Mouse (Mus musculus) frontal cortex, postnatal 14 days (tissue): Measurements from ENCODE around the gene Trpm3.

Experiments
- DNase-seq, 2 experiments: peaks; one replicate each; pipeline ENCODE4 v3.0.0; 2022; ENCODE audit warnings: low spot score in 2 of 2

The Trpm3 gene

GRCm38 (mm10) chr19:22739240-22739639 lies 600.4 kb downstream of the Trpm3 start:
- DNase-seq = no peak

DNA sequence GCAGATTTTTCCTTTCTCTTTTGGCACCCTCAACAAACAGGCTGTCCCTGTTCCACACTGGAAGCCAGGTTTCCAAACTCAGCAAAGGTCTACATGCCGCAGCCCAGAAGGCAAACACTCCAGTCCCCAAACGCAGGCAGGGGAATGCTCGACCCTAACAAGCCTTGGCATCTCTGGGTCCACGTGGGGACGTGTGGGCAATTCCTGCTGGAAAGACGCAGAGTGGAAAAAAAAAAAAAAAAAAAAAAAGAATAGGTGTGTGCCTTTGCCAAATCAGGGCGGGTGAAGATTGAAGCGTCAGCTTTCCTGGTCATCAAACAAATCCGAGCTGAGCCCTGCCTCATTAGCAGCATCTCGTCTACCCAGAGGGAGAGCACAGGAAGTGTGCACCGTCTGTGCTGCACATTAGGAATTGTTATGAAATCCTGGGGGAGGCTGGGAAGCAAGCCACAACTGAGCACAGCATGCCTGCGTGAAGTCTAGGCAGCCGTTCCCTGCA lies 614.5 kb downstream of the Trpm3 start:
- DNase-seq = peak in 1 of 2 experiments; percentile 15

GRCm38 (mm10) chr19:22754071-22754470 lies 615.2 kb downstream of the Trpm3 start:
- no peak for DNase-seq

DNA sequence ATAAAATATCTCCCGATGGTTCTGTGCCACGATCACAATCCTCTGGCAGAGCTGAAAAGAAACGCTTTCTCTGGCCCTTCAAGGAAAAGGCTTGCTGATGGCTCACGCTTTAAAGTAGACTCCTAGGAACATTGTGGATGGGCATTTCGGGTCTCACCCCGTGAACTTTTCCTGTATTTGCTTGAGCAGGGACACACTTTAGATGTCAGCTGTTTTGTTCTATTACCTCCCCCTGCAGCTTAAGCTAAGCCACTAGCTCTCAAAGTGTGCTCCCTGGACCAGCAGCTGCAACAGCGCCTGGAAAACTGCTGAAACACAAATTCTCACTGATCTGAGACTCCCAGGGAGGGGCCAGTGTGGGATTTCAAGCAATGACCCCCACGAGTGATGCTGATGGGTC lies 615.7 kb downstream of the Trpm3 start:
- no peak for DNase-seq

DNA sequence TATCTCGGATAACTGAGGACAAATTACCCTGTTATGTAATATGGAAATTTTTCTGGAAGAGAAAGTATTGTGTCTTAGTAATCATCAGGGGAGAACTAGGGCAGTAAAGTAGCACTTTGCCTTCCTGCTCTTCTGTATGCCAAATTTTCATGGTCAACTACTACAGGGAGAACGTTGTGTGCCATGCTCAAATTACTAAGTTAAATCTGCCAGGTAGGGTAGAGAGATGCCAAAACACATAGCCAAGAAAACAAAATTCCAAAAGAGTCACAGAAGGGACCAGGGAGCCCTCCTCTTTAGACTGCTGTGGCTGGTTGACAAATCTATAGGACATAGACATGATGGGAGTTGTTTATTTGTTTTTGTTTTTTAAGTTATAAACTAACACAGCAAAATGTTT lies 619.6 kb downstream of the Trpm3 start:
- DNase-seq = no peak

- no peak for DNase-seq
Measured at GRCm38 (mm10) chr19:22768242-22768641, 629.4 kb downstream of the Trpm3 start.

DNA sequence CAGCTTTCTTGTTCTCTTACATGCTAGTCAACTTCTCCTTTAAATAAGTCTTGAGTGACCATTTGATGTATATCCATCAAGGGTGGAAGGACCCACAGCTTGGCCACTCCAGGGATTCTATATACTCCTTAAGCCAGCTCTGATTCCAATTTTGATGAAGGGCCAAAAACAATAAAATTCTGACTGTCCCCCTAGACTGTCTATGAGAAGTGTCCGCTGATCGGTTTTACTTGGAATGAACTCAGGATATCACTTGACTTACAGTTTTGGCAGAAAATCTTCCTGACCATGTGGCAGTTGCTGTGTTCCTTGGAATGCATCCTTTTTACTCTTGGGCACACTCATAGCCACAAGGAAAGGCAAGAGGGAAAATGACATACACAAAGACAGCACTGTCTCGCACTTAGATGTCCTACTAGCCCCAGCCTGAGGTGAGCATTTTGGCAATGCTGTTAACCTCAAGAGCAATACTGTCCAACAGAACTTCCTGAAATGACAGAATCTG lies 636.4 kb downstream of the Trpm3 start:
- no peak for DNase-seq

DNA sequence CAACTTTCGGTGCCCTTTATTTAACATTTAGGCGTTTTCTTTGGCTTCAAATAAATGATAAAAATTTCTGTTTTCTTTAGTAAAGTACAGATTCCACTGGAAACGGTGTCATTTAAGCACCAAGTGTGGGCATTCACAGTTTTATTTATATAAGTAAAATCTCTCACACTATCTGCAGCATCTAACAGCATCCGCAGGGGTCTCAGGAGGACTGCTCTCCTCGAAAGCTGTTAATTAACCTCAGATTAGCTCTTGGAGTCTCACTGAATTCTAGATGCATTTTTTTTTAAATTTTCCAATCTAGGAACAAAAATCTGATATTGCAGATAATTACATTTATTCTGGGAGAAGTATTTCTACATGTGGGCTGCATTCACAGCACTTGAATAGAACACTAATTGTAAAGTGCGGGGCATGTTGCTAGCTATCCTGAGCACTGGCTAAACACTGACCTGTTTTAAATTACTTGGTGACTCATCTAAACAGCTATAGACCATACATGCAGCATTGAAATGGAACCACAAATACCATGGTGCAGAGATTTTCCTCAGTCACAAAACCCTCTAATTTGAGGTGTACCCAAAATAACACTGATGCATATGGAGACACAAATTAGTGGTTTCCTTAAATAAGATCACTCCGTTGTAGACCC lies 641.5 kb downstream of the Trpm3 start:
- no peak for DNase-seq

DNA sequence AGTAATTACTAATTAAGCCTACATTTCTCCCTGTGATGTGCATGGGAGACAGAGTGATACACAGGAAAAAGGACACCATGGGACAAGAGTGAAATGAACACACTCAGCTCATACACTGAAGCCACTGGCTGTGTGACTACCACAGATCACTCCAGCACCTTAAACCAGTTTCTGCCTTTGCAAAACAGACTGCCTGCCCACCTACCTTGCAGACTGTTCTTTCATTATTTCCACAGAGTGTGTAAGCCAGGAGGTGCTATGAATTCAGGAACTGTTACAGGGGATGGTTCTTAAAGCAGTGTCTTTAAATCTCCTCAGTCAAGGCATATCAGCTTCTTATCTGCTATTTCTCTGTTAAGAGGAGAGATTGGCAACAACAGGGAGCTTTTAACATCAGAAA lies 642.7 kb downstream of the Trpm3 start:
- no peak for DNase-seq

- no peak for DNase-seq
Measured at GRCm38 (mm10) chr19:22783745-22784144, 644.9 kb downstream of the Trpm3 start.

DNA sequence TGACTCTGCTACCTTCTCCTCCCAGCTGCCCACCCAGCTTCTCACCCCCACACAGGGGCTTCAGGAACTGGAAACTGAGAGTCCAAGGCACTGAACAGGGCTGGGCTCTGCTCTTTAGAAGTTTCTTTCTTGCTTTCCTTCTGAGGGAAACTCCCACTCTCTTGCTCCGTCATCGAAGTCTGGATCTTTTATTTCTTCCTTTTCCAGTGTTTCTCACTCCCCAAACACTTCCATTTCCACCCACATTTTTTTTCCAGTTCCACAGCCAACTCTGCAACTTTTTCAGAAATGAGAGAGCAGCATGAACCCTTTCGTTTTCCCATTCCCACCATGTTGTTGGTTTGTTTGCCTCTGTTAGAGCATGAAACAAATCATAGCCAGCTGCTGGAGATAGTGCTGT lies 650.9 kb downstream of the Trpm3 start:
- DNase-seq = no peak

GRCm38 (mm10) chr19:22796996-22797395 lies 658.1 kb downstream of the Trpm3 start:
- DNase-seq = no peak

- no peak for DNase-seq
Measured at GRCm38 (mm10) chr19:22800471-22800870, 661.6 kb downstream of the Trpm3 start.

DNA sequence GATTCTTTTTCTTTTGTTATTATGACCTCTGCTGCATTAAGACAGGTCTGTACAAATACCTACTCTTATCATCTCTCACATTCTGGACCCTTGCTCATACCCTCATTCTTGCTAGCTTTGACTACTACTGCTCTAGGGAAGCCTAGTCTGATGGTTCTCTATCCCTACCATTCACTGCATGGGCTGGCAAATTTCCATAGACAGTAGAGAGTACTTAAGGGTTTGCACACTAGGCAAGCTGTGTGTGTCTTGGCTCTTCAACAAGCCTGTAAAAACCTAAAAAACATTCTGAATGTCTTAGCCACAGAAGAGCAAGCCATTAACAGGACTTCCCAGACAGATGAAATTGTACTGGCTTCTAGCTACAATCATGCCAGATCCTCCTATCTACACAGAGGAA lies 664.5 kb downstream of the Trpm3 start:
- no peak for DNase-seq

GRCm38 (mm10) chr19:22804311-22804710 lies 665.5 kb downstream of the Trpm3 start:
- DNase-seq = no peak

DNA sequence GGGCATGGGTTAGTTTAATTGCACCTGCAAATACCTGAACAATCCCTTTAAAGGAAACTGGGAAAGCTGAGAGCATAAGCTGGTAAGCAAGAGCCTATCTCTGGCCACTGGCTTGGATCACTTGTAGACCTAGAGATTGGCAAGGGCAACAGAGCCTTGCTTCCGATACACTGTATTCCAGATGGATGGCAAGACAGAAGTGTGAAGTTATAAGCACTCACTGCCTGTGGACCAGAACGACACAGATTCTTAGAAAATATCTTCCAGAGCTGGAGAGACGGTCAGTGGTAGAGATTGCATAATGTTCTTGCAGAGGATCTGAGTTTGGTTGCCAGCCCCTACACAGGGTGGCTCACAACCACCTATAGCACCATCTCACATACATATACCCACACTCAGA lies 671.4 kb downstream of the Trpm3 start:
- DNase-seq = no peak

DNA sequence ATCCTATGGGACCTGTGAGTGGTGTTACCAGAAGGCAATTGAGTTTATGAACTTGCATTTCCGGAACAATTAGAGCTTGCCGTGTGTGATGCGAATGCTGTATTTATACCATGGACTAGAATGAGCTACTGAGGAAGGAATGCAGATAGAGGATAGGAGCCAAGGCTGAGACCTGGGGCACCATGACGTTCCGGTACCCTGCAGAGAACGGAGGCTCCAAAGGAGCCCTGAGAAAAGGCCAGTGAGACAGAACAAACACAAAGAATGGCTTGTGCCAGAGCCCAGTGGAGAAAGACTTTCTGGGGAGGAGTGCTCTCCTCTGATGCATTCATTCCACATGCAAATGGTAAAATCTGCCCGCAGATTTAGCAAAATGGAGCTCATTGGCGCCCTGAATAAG lies 682.9 kb downstream of the Trpm3 start:
- DNase-seq = no peak

GRCm38 (mm10) chr19:22823491-22823981 lies 684.7 kb downstream of the Trpm3 start:
- no peak for DNase-seq

- no peak for DNase-seq
Measured at GRCm38 (mm10) chr19:22825812-22826211, 687.0 kb downstream of the Trpm3 start.

GRCm38 (mm10) chr19:22828198-22828742 lies 689.4 kb downstream of the Trpm3 start:
- no peak for DNase-seq

DNA sequence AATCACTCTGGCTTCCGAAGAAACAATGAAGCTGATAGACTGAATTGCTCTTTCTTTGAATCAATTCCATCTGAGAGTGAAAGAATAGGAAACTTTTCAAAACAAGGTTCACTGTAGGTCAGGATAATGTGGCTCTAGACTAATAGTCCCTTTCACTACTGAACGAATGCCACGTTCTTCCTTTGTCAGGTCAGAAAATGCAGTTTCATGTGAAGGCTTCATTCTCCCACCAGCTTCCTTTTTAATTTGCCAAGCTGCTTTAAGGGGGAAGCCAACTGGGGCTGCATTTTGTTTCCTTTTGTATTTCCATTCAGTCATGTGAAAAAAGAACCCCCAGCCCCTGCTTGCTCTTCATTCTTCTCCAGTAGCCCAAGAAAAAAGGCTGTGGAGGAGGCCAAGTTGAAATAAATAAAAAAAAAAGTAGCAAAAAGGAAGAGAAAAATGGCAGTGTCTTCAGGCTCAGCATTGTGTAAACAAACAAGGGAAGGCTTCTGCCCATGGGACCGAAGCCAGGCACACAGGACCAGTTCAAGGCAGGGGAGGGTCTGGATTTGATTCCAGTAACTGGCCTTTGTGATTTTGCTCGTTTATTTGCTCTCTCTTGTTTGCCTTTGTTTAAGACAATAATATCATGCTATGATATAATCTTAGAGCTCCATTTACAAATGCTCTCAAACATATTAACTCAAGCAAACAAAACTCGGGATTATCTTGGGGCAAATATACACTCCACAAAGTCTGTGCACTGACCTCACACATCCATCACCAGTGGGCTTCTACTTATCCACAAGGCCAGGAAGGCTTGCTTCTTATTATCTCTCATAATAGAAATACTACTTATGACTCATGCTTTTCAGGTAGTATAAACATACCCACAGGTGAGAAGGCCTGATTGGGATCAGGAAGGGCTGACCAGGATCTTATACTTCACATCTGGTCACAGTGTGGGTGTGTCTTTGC lies 702.5 kb downstream of the Trpm3 start:
- no peak for DNase-seq

DNA sequence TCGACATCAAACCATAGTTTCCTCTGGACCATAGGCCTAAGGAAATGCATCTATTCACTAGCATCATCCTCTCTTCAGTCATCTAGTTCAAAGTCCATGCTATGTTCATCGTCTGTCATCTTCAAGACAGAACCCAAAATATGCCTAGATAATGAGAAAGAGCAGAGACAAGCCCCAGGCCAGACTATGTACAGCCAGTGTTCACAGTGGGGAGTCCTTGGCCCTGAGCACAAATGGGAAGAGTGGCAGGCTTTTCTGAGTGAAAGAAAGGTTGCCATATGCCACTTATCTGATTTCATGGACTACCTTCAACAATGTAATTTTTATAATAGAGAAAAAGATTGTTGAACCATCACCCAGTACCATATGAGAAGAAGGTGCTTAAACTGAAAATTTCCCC lies 703.9 kb downstream of the Trpm3 start:
- DNase-seq = no peak
